Mouse (Mus musculus) hindbrain, embryonic 16.5 days (tissue): ENCODE data around the gene Gm17387. TPM values are rescaled to one million over a fixed set of nuclear protein-coding genes. Genes with fewer than 3 reads are reported as not detected.
A peak's percentile ranks its signal among the peaks of the same experiment; 100 is the strongest.

Experiments
- ATAC-seq: fragments of 200-750 bp; cut with Nextera tagmentation; 2 replicates; pipeline ENCODE4 v1.8.0; 2017; ENCODE audit warnings: moderate TSS enrichment, moderate library complexity
- H3K27ac ChIP-seq: fragments of 300-500 bp; sonication (generic); 2 replicates; pipeline ENCODE4 v1.5.1; 2014; ENCODE audit warnings: low read depth, mild to moderate bottlenecking, control low read depth, low read length, moderate library complexity
- H3K27me3 ChIP-seq: fragments of 300-500 bp; sonication (generic); replicated peaks from 2 replicates; pipeline ENCODE4 v1.6.1; 2014; ENCODE audit warnings: low read length; ENCODE audit not compliant: control insufficient read depth, insufficient read depth
- H3K36me3 ChIP-seq: fragments of 300-500 bp; sonication (generic); 2 replicates; pipeline ENCODE4 v1.6.1; 2014; ENCODE audit warnings: mild to moderate bottlenecking, low read length, moderate library complexity, mixed read lengths; ENCODE audit not compliant: control insufficient read depth, insufficient read depth
- H3K4me1 ChIP-seq: fragments of 300-500 bp; sonication (generic); 2 replicates; pipeline ENCODE4 v1.6.1; 2014; ENCODE audit warnings: low read depth, low read length; ENCODE audit not compliant: control insufficient read depth, insufficient read depth
- H3K4me2 ChIP-seq: fragments of 300-500 bp; sonication (generic); 2 replicates; pipeline ENCODE4 v1.6.1; 2014; ENCODE audit warnings: mild to moderate bottlenecking, low read length, control low read depth, moderate library complexity
- H3K4me3 ChIP-seq: fragments of 300-500 bp; sonication (generic); 2 replicates; pipeline ENCODE4 v1.5.1; 2014; ENCODE audit warnings: mild to moderate bottlenecking, low read length, control low read depth, moderate library complexity
- H3K9ac ChIP-seq: fragments of 300-500 bp; sonication (generic); 2 replicates; pipeline ENCODE4 v1.6.1; 2014; ENCODE audit warnings: low read depth, mild to moderate bottlenecking, control low read depth, low read length, moderate library complexity
- H3K9me3 ChIP-seq: fragments of 300-500 bp; sonication (generic); 2 replicates; pipeline ENCODE4 v1.6.1; 2014; ENCODE audit warnings: mild to moderate bottlenecking, low read length, moderate library complexity; ENCODE audit not compliant: control insufficient read depth
- WGBS: fragments of 180-500 bp; shearing (Covaris S2); extraction: QIAGEN DNeasy Blood & Tissue Kit; methylation state at CpG from one replicate; pipeline ENCODE4 v1.1.7; 2014; 5-methylcytosine and 5-hydroxymethylcytosine counted together
- polyA plus RNA-seq: library from polyadenylated mRNA; unstranded; fragments of >200 nt; fragmentation: Nextera tagmentation; extraction: Ambion mirVana; gene quantifications from 2 replicates; pipeline ENCODE4 v1.2.1, GENCODE M21; 2015

The Gm17387 gene
- polyA plus RNA-seq, 1 experiment from 2014 or later = not detected

- peaks cover 36% of the 10 kb centered on the region for H3K36me3 ChIP-seq
- H3K27me3 ChIP-seq = no peaks in the 10 kb centered on the region
- WGBS = 93% methylated on average over 3 of the region's 3 CpGs
These were observed 34.4 kb downstream of the Gm17387 start for GRCm38 (mm10) chr7:141063353-141063752.

GRCm38 (mm10) chr7:141064175-141064574, 35.2 kb downstream of the Gm17387 start:
- 85% methylated on average over 7 of the region's 7 CpGs for WGBS
- H3K4me1 ChIP-seq = peaks cover 18% of the 10 kb centered on the region
- no peak overlapping the region for H3K4me3 ChIP-seq
- H3K9ac ChIP-seq = no peak overlapping the region
- no peak overlapping the region for H3K27ac ChIP-seq
- H3K27me3 ChIP-seq = no peaks in the 10 kb centered on the region
- ATAC-seq = no peak
- H3K9me3 ChIP-seq = no peaks in the 10 kb centered on the region
- no peak overlapping the region for H3K4me2 ChIP-seq
- H3K36me3 ChIP-seq = peaks cover 39% of the 10 kb centered on the region

More at GRCm38 (mm10) chr7:141063353-141063752, 34.4 kb downstream of the Gm17387 start:
- no peak for ATAC-seq
- Histone ChIP-seq H3K4me1 (peaks cover 18% of the 10 kb centered on the region), H3K9me3 (no peaks in the 10 kb centered on the region), H3K4me2 (no peak overlapping the region), H3K9ac (no peak overlapping the region), H3K27ac (no peak overlapping the region), H3K4me3 (no peak overlapping the region)

- H3K9me3 ChIP-seq = no peaks in the 10 kb centered on the region
- H3K9ac ChIP-seq = no peak overlapping the region
- no peak overlapping the region for H3K4me2 ChIP-seq
- peaks cover 39% of the 10 kb centered on the region for H3K36me3 ChIP-seq
- no peaks in the 10 kb centered on the region for H3K27me3 ChIP-seq
- peaks cover 19% of the 10 kb centered on the region for H3K4me1 ChIP-seq
- H3K27ac ChIP-seq = no peak overlapping the region
- WGBS = 88% methylated on average over 7 of the region's 7 CpGs
- no peak overlapping the region for H3K4me3 ChIP-seq
- no peak for ATAC-seq
These were observed 35.6 kb downstream of the Gm17387 start for GRCm38 (mm10) chr7:141064576-141064975.

- no peak overlapping the region for H3K4me3 ChIP-seq
- H3K9me3 ChIP-seq = no peaks in the 10 kb centered on the region
- ATAC-seq = no peak
- no peaks in the 10 kb centered on the region for H3K27me3 ChIP-seq
- no peak overlapping the region for H3K4me2 ChIP-seq
- peaks cover 20% of the 10 kb centered on the region for H3K4me1 ChIP-seq
- 74% methylated on average over 19 of the region's 19 CpGs for WGBS
- no peak overlapping the region for H3K9ac ChIP-seq
- H3K27ac ChIP-seq = no peak overlapping the region
- H3K36me3 ChIP-seq = peaks cover 39% of the 10 kb centered on the region
These were observed 39.4 kb downstream of the Gm17387 start for GRCm38 (mm10) chr7:141068351-141068750.

DNA sequence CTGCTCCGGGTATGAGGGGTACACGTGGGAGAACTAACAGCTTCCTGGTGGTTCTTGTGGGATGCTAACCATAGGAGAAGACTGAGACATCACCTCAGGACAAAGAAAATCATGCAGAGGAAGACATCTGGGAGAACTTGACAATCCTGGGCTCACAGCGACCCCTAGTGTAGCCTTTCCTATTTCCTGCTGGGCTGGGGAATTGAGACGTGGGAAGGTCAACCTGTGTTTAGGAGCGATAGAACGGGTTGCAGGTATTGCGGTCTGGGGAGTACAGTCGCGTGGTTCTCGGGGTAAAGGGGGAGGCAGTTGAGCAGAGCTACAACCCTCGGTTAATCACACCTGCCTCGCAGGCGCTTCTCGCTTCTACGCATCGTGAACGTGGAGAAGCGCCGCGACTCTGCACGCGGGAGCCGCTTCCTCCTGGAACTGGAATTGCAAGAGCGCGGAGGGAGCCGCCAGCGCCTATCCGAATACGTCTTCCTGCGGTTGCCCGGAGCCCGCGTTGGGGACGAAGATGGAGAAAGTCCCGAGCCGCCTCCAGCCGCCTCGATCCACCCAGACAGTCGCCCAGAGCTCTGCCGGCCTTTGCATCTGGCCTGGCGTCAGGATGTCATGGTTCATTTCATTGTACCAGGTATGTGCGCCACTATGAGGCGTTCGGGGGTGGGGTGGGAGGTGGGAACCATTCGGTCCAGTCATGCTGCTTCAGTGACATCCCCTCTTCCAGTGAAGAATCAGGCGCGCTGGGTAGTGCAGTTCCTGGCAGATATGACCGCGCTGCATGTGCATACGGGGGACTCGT, 41.3 kb downstream of the Gm17387 start:
- Histone ChIP-seq H3K4me1 (peaks cover 20% of the 10 kb centered on the region), H3K9ac (peak overlapping the region; percentile 61), H3K27me3 (no peaks in the 10 kb centered on the region), H3K4me3 (peak overlapping the region; percentile 31), H3K4me2 (peak overlapping the region; percentile 61), H3K9me3 (no peaks in the 10 kb centered on the region), H3K27ac (peak overlapping the region; percentile 79), H3K36me3 (peaks cover 25% of the 10 kb centered on the region)
- peak; percentile 71 for ATAC-seq
- WGBS = 1% methylated on average over 51 of the region's 51 CpGs

- WGBS = 36% methylated on average over 23 of the region's 23 CpGs
- no peak overlapping the region for H3K4me3 ChIP-seq
- H3K9me3 ChIP-seq = no peaks in the 10 kb centered on the region
- H3K27ac ChIP-seq = no peak overlapping the region
- no peak overlapping the region for H3K4me2 ChIP-seq
- no peak overlapping the region for H3K9ac ChIP-seq
- no peaks in the 10 kb centered on the region for H3K27me3 ChIP-seq
- H3K4me1 ChIP-seq = peaks cover 20% of the 10 kb centered on the region
- peaks cover 13% of the 10 kb centered on the region for H3K36me3 ChIP-seq
- no peak for ATAC-seq
These were observed 43.2 kb downstream of the Gm17387 start for GRCm38 (mm10) chr7:141072017-141072745.

GRCm38 (mm10) chr7:141073782-141074181, 44.9 kb downstream of the Gm17387 start:
- Histone ChIP-seq H3K4me1 (peaks cover 20% of the 10 kb centered on the region), H3K9ac (no peak overlapping the region), H3K27ac (no peak overlapping the region), H3K27me3 (no peaks in the 10 kb centered on the region), H3K4me2 (no peak overlapping the region), H3K9me3 (no peaks in the 10 kb centered on the region), H3K4me3 (no peak overlapping the region), H3K36me3 (no peaks in the 10 kb centered on the region)
- 81% methylated on average over 4 of the region's 4 CpGs for WGBS
- ATAC-seq = no peak

DNA sequence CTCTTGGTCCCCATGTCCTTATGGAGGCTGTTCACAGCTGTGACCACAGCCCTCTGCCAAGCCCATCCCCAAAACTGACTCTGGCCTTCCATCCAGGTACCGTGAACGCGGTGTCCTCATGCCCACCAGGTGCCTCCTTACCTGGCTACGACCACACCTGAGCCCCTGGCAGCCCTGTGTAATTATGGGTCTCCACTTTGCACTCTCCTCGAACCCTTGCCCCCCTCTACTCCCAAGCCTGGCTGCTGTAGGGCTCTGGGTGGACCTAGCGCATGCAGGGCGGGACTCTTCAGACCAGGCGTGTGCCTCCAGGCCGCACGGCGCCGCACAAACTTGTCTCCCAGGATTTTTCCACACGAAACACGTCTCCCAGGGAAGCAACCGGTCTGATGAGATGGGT, 48.9 kb downstream of the Gm17387 start, which contains the start of gene Pkp3:
Pkp3 (plus strand) TSS at position 378 of the 400 bp plus-strand sequence.
- no peaks in the 10 kb centered on the region for H3K36me3 ChIP-seq
- H3K27ac ChIP-seq = no peak within 1 kb of the TSS
- WGBS = 92% methylated on average over 15 of the region's 15 CpGs
- no peak within 1 kb of the TSS for H3K9ac ChIP-seq
- H3K9me3 ChIP-seq = no peaks in the 10 kb centered on the region
- no peaks in the 10 kb centered on the region for H3K4me1 ChIP-seq
- no peak for ATAC-seq
- H3K4me3 ChIP-seq = no peak within 1 kb of the TSS
- no peaks in the 10 kb centered on the region for H3K27me3 ChIP-seq
- no peak within 1 kb of the TSS for H3K4me2 ChIP-seq

- Histone ChIP-seq H3K9me3 (no peaks in the 10 kb centered on the region), H3K27ac (no peak overlapping the region), H3K36me3 (no peaks in the 10 kb centered on the region), H3K4me3 (no peak overlapping the region), H3K4me1 (no peaks in the 10 kb centered on the region), H3K27me3 (no peaks in the 10 kb centered on the region), H3K4me2 (no peak overlapping the region), H3K9ac (no peak overlapping the region)
- no peak for ATAC-seq
- 82% methylated on average over 4 of the region's 4 CpGs for WGBS
These were observed 49.9 kb downstream of the Gm17387 start for GRCm38 (mm10) chr7:141078876-141079275.
